Mouse (Mus musculus) liver, adult 2 months (tissue): Measurements from ENCODE around the gene Dtx2. TPM values are rescaled to one million over a fixed set of nuclear protein-coding genes. Genes with fewer than 3 reads are reported as not detected.

Experiments
- DNase-seq: peaks from one replicate; pipeline ENCODE4 v3.0.0-alpha.2; 2011; ENCODE audit warnings: low read depth, low spot score; ENCODE audit errors: extremely low read depth
- H3K27ac ChIP-seq: fragments of 200-500 bp; replicated peaks from 2 replicates; pipeline ENCODE4 v1.5.1; 2012; ENCODE audit warnings: low read depth, mild to moderate bottlenecking, control low read depth, inconsistent platforms, low read length; ENCODE audit not compliant: insufficient read depth
- H3K27me3 ChIP-seq: fragments of 200-500 bp; 2 replicates; pipeline ENCODE4 v1.6.1; 2012; ENCODE audit warnings: mild to moderate bottlenecking, moderate library complexity, low read length, inconsistent platforms; ENCODE audit not compliant: control insufficient read depth, insufficient read depth
- H3K36me3 ChIP-seq: fragments of 200-500 bp; 2 replicates; pipeline ENCODE4 v1.6.1; 2012; ENCODE audit warnings: low read length, inconsistent platforms; ENCODE audit not compliant: control insufficient read depth, insufficient read depth
- H3K4me1 ChIP-seq: fragments of 200-500 bp; 2 replicates; pipeline ENCODE4 v1.6.1; 2011; ENCODE audit warnings: low read length; ENCODE audit not compliant: control insufficient read depth, insufficient read depth
- H3K4me3 ChIP-seq: fragments of 200-500 bp; 2 replicates; pipeline ENCODE4 v1.5.1; 2011; ENCODE audit warnings: low read depth, mild to moderate bottlenecking, control low read depth, low read length, moderate library complexity; ENCODE audit not compliant: insufficient read depth
- H3K79me2 ChIP-seq: fragments of 200-500 bp; 2 replicates; pipeline ENCODE4 v1.6.1; 2012; ENCODE audit warnings: inconsistent platforms, mild to moderate bottlenecking, low read length, moderate library complexity; ENCODE audit not compliant: control insufficient read depth, insufficient read depth
- H3K9ac ChIP-seq: fragments of 200-500 bp; 2 replicates; pipeline ENCODE4 v1.6.1; 2012; ENCODE audit warnings: low read depth, mild to moderate bottlenecking, control low read depth, inconsistent platforms, low read length
- CTCF ChIP-seq: fragments of 200-500 bp; IDR thresholded peaks from 2 replicates; pipeline ENCODE4 v1.5.1; 2011; ENCODE audit warnings: low read depth, low read length, control low read depth
- POLR2A ChIP-seq: fragments of 200-500 bp; IDR thresholded peaks from 2 replicates; pipeline ENCODE4 v1.6.1; 2011; ENCODE audit warnings: low read length, control low read depth; ENCODE audit not compliant: insufficient read depth; ENCODE audit errors: extremely low read depth
- WGBS: fragments of 180-500 bp; shearing (Covaris S2); methylation state at CpG from one replicate; pipeline ENCODE4 v1.1.7; 2018; 5-methylcytosine and 5-hydroxymethylcytosine counted together
- polyA plus RNA-seq: library from polyadenylated mRNA; depleted of rRNA; stranded (reverse); fragments of >200 nt; gene quantifications from 2 replicates; pipeline ENCODE4 v1.2.3, GENCODE M21; 2012
- total RNA-seq: library from RNA; depleted of rRNA; stranded (reverse); fragments of >200 nt; gene quantifications from 2 replicates; pipeline ENCODE4 v1.2.3, GENCODE M21; 2014

The Dtx2 gene
- total and polyA plus RNA-seq, 2 experiments, result 1.0 to 7.1 TPM

DNA sequence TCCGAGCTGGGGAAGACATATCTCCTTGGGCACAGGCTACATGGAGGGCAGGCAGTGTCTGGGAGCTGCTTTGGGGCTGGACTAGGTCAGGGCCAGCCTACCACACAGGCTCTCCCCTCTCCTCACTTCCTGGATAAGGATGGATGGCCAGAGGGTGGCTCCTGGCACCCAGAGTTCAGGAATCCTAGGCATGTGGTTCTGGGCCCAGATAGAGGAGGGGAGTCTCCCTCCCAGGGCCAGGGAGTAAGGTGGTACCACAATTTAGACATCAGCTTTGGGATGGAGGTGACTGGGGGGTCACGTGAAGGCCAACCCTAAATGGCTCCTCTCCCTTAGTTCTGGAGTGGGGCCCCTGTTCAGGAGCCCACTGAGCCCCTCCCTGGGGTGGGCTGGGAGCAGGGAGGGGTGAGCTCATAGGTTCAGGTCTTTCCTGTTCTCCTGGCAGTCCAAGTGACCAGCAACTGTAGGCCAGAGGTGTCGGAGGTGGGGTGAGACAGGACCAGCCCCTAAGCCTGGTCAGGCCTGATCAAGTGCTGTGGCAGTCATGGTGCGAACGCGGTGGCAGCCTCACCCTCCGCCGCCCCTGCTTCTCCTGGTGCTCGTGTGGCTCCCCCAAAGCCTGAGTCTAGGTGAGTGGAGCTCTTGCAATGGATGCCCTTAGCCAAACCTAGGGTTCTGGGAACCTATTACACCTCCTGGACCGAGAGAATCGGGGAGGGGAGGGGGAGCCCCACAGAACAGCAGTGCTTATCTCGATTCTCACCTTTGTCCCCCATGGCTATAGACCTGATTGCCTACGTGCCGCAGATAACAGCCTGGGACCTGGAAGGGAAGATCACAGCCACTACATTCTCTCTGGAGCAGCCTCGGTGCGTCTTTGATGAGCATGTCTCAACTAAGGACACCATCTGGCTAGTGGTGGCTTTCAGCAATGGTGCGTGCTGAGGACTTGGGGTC lies 43.9 kb downstream of the Dtx2 start, which contains the start of gene Upk3b:
TSS of gene Upk3b (plus strand) at position 239 of the 957 bp plus-strand sequence.
- 59% methylated on average over 17 of the region's 17 CpGs for WGBS
- H3K36me3 ChIP-seq, result no peaks in the 10 kb centered on the region
- H3K27me3 ChIP-seq, result no peaks in the 10 kb centered on the region
- no peak for TF ChIP-seq POLR2A
- TF ChIP-seq CTCF, result no peak
- H3K27ac ChIP-seq, result no peak within 1 kb of the TSS
- H3K9ac ChIP-seq, result no peak within 1 kb of the TSS
- DNase-seq, result no peak
- no peaks in the 10 kb centered on the region for H3K4me1 ChIP-seq
- no peak within 1 kb of the TSS for H3K4me3 ChIP-seq
- no peaks in the 10 kb centered on the region for H3K79me2 ChIP-seq

DNA sequence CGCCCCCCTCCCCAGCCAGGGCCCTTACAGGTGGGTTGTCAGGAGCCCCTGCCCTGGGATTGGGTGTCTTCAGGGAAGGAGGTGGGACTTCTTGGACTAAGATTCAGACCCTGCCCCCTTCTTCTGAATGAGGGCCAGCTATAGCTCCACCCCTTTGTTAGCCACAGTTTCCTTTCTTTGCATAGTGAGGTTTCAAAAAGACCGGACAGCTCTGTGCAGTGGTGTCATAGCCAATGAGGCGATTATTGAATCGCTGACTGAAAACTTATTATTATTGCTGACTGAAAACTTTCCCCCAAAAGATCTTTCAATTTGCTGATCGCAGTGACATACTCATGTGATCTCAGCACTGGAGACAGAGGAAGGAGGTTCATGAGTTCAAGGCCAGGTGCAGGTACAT lies 45.6 kb downstream of the Dtx2 start:
- Histone ChIP-seq H3K27ac (no peak overlapping the region), H3K27me3 (no peaks in the 10 kb centered on the region), H3K79me2 (no peaks in the 10 kb centered on the region), H3K9ac (no peak overlapping the region), H3K4me3 (no peak overlapping the region), H3K4me1 (no peaks in the 10 kb centered on the region), H3K36me3 (no peaks in the 10 kb centered on the region)
- DNase-seq, result no peak
- TF ChIP-seq CTCF (no peak), POLR2A (no peak)
- WGBS, result 43% methylated on average over 5 of the region's 5 CpGs

DNA sequence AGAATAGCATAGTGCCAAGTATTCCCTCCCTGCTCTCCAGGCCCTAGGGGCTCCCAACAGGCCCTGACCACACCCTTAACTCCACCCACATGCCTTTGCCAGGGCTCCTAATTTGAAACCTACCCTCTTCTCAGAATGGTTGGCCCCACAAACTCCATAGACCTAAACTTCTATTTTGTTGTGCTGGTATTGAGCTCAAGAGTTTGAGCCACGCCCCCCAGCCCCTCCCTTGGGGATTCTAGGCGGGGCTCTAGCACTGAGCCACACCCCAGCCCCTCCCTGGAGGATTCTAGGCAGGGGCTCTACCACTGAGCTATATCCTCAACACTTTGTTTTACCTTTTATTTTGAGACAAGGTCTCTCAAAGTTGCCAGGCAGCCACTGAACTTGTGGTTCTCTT lies 46.7 kb downstream of the Dtx2 start:
- Histone ChIP-seq H3K9ac (no peak overlapping the region), H3K27ac (no peak overlapping the region), H3K4me3 (no peak overlapping the region), H3K27me3 (no peaks in the 10 kb centered on the region), H3K79me2 (no peaks in the 10 kb centered on the region), H3K4me1 (no peaks in the 10 kb centered on the region), H3K36me3 (no peaks in the 10 kb centered on the region)
- 52% methylated on average over 2 of the region's 2 CpGs for WGBS
- no peak for TF ChIP-seq POLR2A
- no peak for TF ChIP-seq CTCF
- DNase-seq, result no peak

GRCm38 (mm10) chr5:136041666-136042065 lies 47.1 kb downstream of the Dtx2 start:
- H3K9ac ChIP-seq, result no peak overlapping the region
- 94% methylated on average over 8 of the region's 8 CpGs for WGBS
- TF ChIP-seq CTCF (no peak), POLR2A (no peak)
- no peak overlapping the region for H3K4me3 ChIP-seq
- no peak overlapping the region for H3K27ac ChIP-seq
- H3K27me3 ChIP-seq, result no peaks in the 10 kb centered on the region
- H3K36me3 ChIP-seq, result no peaks in the 10 kb centered on the region
- H3K79me2 ChIP-seq, result no peaks in the 10 kb centered on the region
- no peak for DNase-seq
- H3K4me1 ChIP-seq, result no peaks in the 10 kb centered on the region

- Histone ChIP-seq H3K9ac (no peak overlapping the region), H3K27me3 (no peaks in the 10 kb centered on the region), H3K79me2 (no peaks in the 10 kb centered on the region), H3K36me3 (no peaks in the 10 kb centered on the region), H3K27ac (no peak overlapping the region), H3K4me1 (no peaks in the 10 kb centered on the region), H3K4me3 (no peak overlapping the region)
- WGBS, result 69% methylated on average over 13 of the region's 13 CpGs
- no peak for DNase-seq
- TF ChIP-seq POLR2A (no peak), CTCF (peak; percentile 54)
Measured at GRCm38 (mm10) chr5:136044865-136045264, 50.3 kb downstream of the Dtx2 start.

- 41% methylated on average over 9 of the region's 9 CpGs for WGBS
- Histone ChIP-seq H3K4me3 (no peak overlapping the region), H3K4me1 (no peaks in the 10 kb centered on the region), H3K27me3 (no peaks in the 10 kb centered on the region), H3K9ac (no peak overlapping the region), H3K79me2 (no peaks in the 10 kb centered on the region), H3K27ac (no peak overlapping the region), H3K36me3 (no peaks in the 10 kb centered on the region)
- no peak for DNase-seq
- TF ChIP-seq POLR2A (no peak), CTCF (peak; percentile 39)
Measured at GRCm38 (mm10) chr5:136045408-136045807, 50.8 kb downstream of the Dtx2 start.
